Comparison of ENCODE assay signal across 8 mouse cellular contexts in the genomic region with DNA sequence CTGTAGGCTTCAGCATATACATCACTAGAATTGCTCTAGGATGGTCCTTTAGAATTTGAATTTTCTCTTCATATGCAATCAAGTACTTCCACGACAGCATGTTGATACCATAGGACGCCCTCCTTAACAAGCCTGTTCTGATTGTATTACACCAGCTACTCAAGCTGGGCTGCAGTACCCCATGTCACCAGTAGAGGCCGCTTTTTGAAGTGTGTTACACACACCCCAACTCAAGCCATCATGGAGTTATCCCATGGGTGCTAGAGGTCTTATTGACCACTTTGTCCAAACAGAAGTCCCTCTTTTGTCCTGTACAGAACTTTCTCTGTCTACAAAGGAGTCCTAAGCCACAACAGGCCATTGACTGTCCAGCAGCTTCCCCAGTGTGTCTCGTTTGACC.
A peak's percentile ranks its signal among the peaks of the same experiment; 100 is the strongest.
DNase-seq lines count a peak whose midpoint lies in the region; TF ChIP-seq lines count a peak whose summit lies in the region.
"Had no signal": no experiment of that assay in that cellular context is flagged by ENCODE, and none has a peak within 500 bp of the region (broad histone marks: within the 10 kb centered on the region; RNA-seq: fewer than 3 reads in every experiment).

No protein-coding gene starts in this region.

- H3K9me3 ChIP-seq in MEL (replicated peaks; ENCODE audit: insufficient read depth, low read length), result no peaks in the 10 kb centered on the region

- H3K27ac ChIP-seq in MEL (ENCODE audit: control insufficient read depth, low read depth, low read length), result no peak overlapping the region
- H3K27ac ChIP-seq: limb, embryonic 12.5 days had no signal

- peak; percentile 73 for TF ChIP-seq RAD21 in MEL (IDR thresholded peaks at IDR 0.05; ENCODE audit: low read depth, low read length)

- H3K27me3 ChIP-seq in MEL (ENCODE audit: control insufficient read depth in 1 of 2, insufficient read depth in 2 of 2, low read length in 2 of 2), result no peaks in the 10 kb centered on the region
- H3K27me3 ChIP-seq: limb, embryonic 12.5 days had no signal

- TF ChIP-seq CTCF in MEL (IDR thresholded peaks at IDR 0.05 in 2 of 3, conservative IDR thresholded peaks at IDR 0.05 in 1 of 3; ENCODE audit: control insufficient read depth in 1 of 3, insufficient read depth in 1 of 3, low read depth in 2 of 3, low read length in 3 of 3, poor library complexity in 1 of 3, severe bottlenecking in 1 of 3), result peak; percentile 78 to 96 (median 82)

- H3K4me1 ChIP-seq in MEL (ENCODE audit: control insufficient read depth in 1 of 2, insufficient read depth in 2 of 2, low read length in 2 of 2), result no peaks in the 10 kb centered on the region

- H3K36me3 ChIP-seq in MEL (ENCODE audit: control insufficient read depth in 1 of 2, insufficient read depth in 2 of 2, low read length in 2 of 2), result no peaks in the 10 kb centered on the region
- H3K36me3 ChIP-seq: limb, embryonic 12.5 days had no signal

- TF ChIP-seq EP300 in MEL (IDR thresholded peaks at IDR 0.05; ENCODE audit: low read depth in 1 of 2, low read length in 2 of 2), result no peak

- H3K9ac ChIP-seq in MEL (ENCODE audit: control insufficient read depth, low read depth, low read length, poor library complexity, severe bottlenecking), result no peak overlapping the region
- H3K9ac ChIP-seq: limb, embryonic 12.5 days had no signal

- no peak for TF ChIP-seq POLR2A in MEL (IDR thresholded peaks at IDR 0.05; ENCODE audit: control insufficient read depth in 1 of 2, insufficient read depth in 1 of 2, low read depth in 1 of 2, low read length in 2 of 2, poor library complexity in 1 of 2)

- H3K4me3 ChIP-seq in MEL (ENCODE audit: control insufficient read depth in 1 of 2, insufficient read depth in 1 of 2, low read depth in 2 of 2, low read length in 2 of 2), result no peak overlapping the region
- H3K4me3 ChIP-seq: limb, embryonic 12.5 days had no signal

- DNase-seq in CD4-positive, CD25-positive, alpha-beta regulatory T cell, adult 2 months (ENCODE audit: low read depth, low spot score), result peak; percentile 83
- DNase-seq in MEL (ENCODE audit: low read depth, low spot score), result peak; percentile 57
- peak; percentile 80 to 84 for DNase-seq in cerebellum, adult 18-20 months
- peak; percentile 45 for DNase-seq in gastrocnemius, postnatal 25 days
- DNase-seq in layer of hippocampus, adult 8-10 months (ENCODE audit: low spot score in 2 of 2), result peak; percentile 34 to 74
- DNase-seq in lung, postnatal 36 days, result peak; percentile 94
- DNase-seq in spleen, postnatal 36 days (ENCODE audit: low spot score in 2 of 2), result peak; percentile 50 to 63

- no peaks in the 10 kb centered on the region for H3K79me2 ChIP-seq in MEL (ENCODE audit: control insufficient read depth, insufficient read depth, low read length, poor library complexity)

TF ChIP-seq in MEL, 35 proteins besides CTCF, POLR2A, EP300 and RAD21:
- peak; percentile 88 for TF ChIP-seq SMC3 (IDR thresholded peaks at IDR 0.05; ENCODE audit: low read depth, low read length)
- no peak for TF ChIP-seq CHD1 (IDR thresholded peaks at IDR 0.05; ENCODE audit: low read depth, low read length)
- peak; percentile 57 for TF ChIP-seq ZC3H11A (IDR thresholded peaks at IDR 0.05; ENCODE audit: low read depth, low read length)
- TF ChIP-seq HCFC1 (IDR thresholded peaks at IDR 0.05; ENCODE audit: low read depth, low read length), result no peak
